Mouse (Mus musculus) small intestine, adult 2 months (tissue): ENCODE results near the gene Tmem132d. TPM values are rescaled to one million over a fixed set of nuclear protein-coding genes. Genes with fewer than 3 reads are reported as not detected.

Source experiments
- H3K27ac ChIP-seq: fragments of 200-500 bp; 2 replicates; pipeline ENCODE4 v1.5.1; 2012; ENCODE audit warnings: low read depth, low read length, control low read depth, inconsistent platforms; ENCODE audit not compliant: insufficient read depth
- H3K27me3 ChIP-seq: fragments of 200-500 bp; 2 replicates; pipeline ENCODE4 v1.6.1; 2012; ENCODE audit warnings: mild to moderate bottlenecking, moderate library complexity, low read length, inconsistent platforms; ENCODE audit not compliant: control insufficient read depth, insufficient read depth
- H3K36me3 ChIP-seq: fragments of 200-500 bp; 2 replicates; pipeline ENCODE4 v1.6.1; 2012; ENCODE audit warnings: mild to moderate bottlenecking, low read length, control low read depth, inconsistent platforms; ENCODE audit not compliant: control insufficient read depth, insufficient read depth
- H3K4me1 ChIP-seq: fragments of 200-500 bp; 2 replicates; pipeline ENCODE4 v1.6.1; 2012; ENCODE audit warnings: low read length, inconsistent platforms, mixed read lengths; ENCODE audit not compliant: control insufficient read depth, insufficient read depth, insufficient read length
- H3K4me3 ChIP-seq: fragments of 200-500 bp; 2 replicates; pipeline ENCODE4 v1.5.1; 2012; ENCODE audit warnings: low read depth, mild to moderate bottlenecking, control low read depth, inconsistent platforms, low read length, moderate library complexity
- CTCF ChIP-seq: fragments of 200-500 bp; IDR thresholded peaks from 2 replicates; pipeline ENCODE4 v1.5.1; 2012; ENCODE audit warnings: low read depth, mild to moderate bottlenecking, control low read depth, inconsistent platforms, low read length, moderate library complexity, mixed read lengths; ENCODE audit not compliant: insufficient replicate concordance, insufficient read length; ENCODE audit errors: extremely low read depth
- POLR2A ChIP-seq: fragments of 200-500 bp; IDR thresholded peaks from 2 replicates; pipeline ENCODE4 v1.6.1; 2012; ENCODE audit warnings: low read depth, mild to moderate bottlenecking, control low read depth, inconsistent platforms, low read length, moderate library complexity
- WGBS: fragments of 180-500 bp; shearing (Covaris S2); methylation state at CpG from one replicate; pipeline ENCODE4 v1.1.7; 2018; 5-methylcytosine and 5-hydroxymethylcytosine counted together
- polyA plus RNA-seq: library from polyadenylated mRNA; depleted of rRNA; stranded (reverse); fragments of >200 nt; gene quantifications from 2 replicates; pipeline ENCODE4 v1.2.3, GENCODE M21; 2012; rRNA removed

Gene Tmem132d
- 0.13 and 0.15 TPM in 2 replicates for polyA plus RNA-seq

DNA sequence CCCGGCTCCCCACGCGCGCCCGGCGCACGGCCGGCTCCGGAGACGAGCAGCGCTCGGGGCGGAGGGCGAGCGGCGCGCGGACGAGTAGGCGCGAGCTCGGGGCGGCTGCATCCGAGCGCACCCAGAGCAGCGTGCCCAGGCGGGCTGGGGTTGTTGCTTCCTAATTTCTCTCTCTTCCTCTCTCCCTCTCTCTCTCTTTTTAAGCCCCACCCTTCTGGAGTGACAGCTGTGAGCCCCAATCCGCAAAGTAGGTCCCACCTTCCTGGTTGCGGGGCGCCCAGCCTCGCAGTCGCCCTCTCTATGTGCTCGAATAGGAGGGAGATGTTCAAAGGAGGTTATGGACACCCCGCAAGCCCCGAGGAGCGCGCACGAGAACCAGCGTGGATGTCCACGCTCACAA is at the start of gene Tmem132d:
Gene Tmem132d, minus strand, starts transcription at position 162 of the 400 bp plus-strand sequence.
- 11% methylated on average over 40 of the region's 40 CpGs for WGBS
- Histone ChIP-seq H3K36me3 (no peaks in the 10 kb centered on the region), H3K4me1 (no peaks in the 10 kb centered on the region), H3K27me3 (no peaks in the 10 kb centered on the region), H3K4me3 (no peak within 1 kb of the TSS), H3K27ac (no peak within 1 kb of the TSS)
- no peak for TF ChIP-seq POLR2A

DNA sequence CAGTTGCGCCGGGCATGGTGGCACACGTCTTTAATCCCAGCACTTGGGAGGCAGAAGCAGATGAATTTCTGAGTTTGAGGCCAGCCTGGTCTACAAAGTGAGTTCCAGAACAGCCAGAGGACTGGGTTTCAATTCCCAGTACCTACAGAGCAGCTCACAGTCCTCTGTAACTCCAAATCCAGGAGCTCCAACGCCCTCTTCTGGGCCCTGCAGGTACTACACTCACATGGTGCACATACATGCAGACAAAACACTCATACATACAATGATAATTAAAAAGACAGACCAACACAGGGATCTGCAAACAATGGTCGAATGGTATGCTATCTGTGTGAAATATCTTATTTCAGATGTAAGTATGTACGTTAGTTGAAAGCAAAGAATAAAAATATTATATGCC is 47.9 kb upstream of the Tmem132d start:
- H3K4me3 ChIP-seq = no peak overlapping the region
- H3K4me1 ChIP-seq = no peaks in the 10 kb centered on the region
- no peaks in the 10 kb centered on the region for H3K36me3 ChIP-seq
- 78% methylated on average over 6 of the region's 6 CpGs for WGBS
- no peak for TF ChIP-seq CTCF
- no peak for TF ChIP-seq POLR2A
- H3K27ac ChIP-seq = no peak overlapping the region
- H3K27me3 ChIP-seq = no peaks in the 10 kb centered on the region

DNA sequence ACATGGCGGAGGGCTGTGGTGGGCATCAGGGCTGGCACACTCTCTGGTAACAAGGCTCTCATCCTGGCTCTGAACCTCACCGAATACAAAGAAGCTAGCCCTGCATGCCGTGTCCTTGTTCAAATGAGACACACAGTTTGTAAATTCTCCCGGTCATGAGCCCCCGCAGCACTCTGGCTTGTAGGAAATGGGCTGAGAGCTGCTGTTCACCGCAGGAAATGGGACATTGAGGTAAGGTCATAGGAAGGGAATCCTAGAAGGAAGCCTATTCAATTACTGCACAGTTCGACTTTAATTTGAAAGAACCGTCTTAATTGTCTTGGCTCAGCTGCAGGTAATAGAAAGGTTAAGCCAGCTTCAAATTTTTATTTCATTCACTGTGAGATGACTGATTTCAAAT is 42.5 kb upstream of the Tmem132d start:
- TF ChIP-seq POLR2A (no peak), CTCF (no peak)
- WGBS = 78% methylated on average over 8 of the region's 8 CpGs
- no peak overlapping the region for H3K27ac ChIP-seq
- H3K4me3 ChIP-seq = no peak overlapping the region
- no peaks in the 10 kb centered on the region for H3K4me1 ChIP-seq
- H3K36me3 ChIP-seq = no peaks in the 10 kb centered on the region
- no peaks in the 10 kb centered on the region for H3K27me3 ChIP-seq

DNA sequence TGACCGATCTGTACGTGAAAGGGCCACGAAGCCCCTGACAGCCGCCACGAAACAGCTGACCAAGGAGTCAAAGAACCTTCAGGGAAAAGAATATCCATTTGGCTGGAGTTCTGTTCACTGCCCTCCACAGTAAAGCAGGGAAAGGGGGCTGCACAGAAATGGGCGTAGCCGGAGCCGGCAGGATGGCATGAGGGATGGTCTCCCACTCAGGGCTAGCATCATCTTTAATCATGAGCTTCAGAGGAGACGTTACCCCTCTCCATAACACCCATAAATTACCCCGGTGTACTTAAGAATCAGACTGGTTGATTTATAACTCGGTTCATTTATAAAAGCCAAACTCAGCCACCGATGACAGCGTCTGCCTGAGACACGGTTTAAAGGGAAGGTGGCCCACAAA is 36.9 kb upstream of the Tmem132d start:
- no peaks in the 10 kb centered on the region for H3K4me1 ChIP-seq
- 60% methylated on average over 14 of the region's 14 CpGs for WGBS
- no peaks in the 10 kb centered on the region for H3K27me3 ChIP-seq
- no peaks in the 10 kb centered on the region for H3K36me3 ChIP-seq
- H3K4me3 ChIP-seq = no peak overlapping the region
- no peak overlapping the region for H3K27ac ChIP-seq
- no peak for TF ChIP-seq CTCF
- no peak for TF ChIP-seq POLR2A

DNA sequence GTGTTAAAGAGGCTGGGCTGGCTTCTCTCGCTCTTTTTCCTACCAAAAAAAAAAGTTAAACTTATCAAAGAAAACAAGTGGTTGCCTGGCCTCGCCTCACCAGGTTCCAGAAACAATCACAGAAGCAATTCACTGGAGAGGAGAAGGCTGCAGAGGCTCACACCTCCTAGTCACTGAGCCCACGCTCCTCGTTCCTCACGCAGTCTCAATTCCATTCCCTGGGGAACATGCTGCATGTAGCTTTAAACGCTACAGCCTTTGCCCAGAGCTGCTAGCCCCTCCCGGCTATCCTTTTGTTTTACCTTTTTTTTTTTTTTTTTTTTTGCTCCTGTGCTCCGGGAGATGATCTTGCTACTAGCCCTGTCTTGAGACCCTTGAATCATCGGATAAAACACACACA is 31.6 kb upstream of the Tmem132d start:
- no peak overlapping the region for H3K4me3 ChIP-seq
- TF ChIP-seq POLR2A (no peak), CTCF (no peak)
- H3K36me3 ChIP-seq = no peaks in the 10 kb centered on the region
- no peak overlapping the region for H3K27ac ChIP-seq
- no peaks in the 10 kb centered on the region for H3K27me3 ChIP-seq
- 11% methylated on average over 9 of the region's 9 CpGs for WGBS
- no peaks in the 10 kb centered on the region for H3K4me1 ChIP-seq

DNA sequence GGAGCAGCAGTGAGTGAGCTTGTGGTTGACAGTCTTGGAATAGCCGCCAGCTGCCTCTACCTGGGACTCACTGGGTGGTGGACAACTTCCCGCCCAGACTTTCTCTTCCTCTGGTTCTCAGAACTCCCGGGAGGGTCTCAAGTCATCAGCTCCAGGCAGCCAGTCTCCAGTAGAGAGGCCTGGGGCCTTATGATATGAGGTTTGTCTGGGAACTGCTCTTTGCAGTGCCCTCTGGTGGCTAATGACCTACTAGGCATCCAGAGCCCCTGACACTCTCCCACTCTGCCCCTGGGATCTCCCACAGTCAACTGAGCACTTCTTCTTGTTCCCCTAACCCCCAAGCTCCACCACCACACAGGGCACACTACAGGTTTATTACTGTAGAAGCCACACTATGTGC is 27.7 kb upstream of the Tmem132d start:
- H3K36me3 ChIP-seq = no peaks in the 10 kb centered on the region
- 29% methylated on average over 3 of the region's 3 CpGs for WGBS
- H3K27ac ChIP-seq = no peak overlapping the region
- no peaks in the 10 kb centered on the region for H3K27me3 ChIP-seq
- no peak overlapping the region for H3K4me3 ChIP-seq
- no peak for TF ChIP-seq POLR2A
- no peak for TF ChIP-seq CTCF
- no peaks in the 10 kb centered on the region for H3K4me1 ChIP-seq

DNA sequence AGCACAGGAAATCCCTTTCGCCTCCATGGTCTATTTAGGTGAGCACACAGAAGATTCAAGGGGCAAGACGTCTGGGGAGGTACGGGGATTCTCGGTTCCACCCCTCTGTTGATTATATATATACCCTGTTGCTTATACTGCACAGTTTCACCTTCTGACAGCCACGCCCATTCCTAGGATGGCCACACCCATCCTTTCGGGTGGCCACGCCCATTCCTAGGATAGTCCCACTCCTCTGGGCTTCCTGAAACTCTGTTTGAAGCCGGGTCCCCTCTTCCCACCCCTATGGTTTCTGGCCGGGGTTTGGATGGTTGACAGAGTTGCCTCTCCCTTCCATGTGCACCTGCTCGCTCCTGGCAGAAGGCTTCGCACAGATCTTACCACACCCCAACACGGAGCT is 22.9 kb upstream of the Tmem132d start:
- no peaks in the 10 kb centered on the region for H3K36me3 ChIP-seq
- no peaks in the 10 kb centered on the region for H3K4me1 ChIP-seq
- WGBS = 65% methylated on average over 12 of the region's 12 CpGs
- no peak overlapping the region for H3K4me3 ChIP-seq
- no peak for TF ChIP-seq CTCF
- TF ChIP-seq POLR2A = no peak
- no peak overlapping the region for H3K27ac ChIP-seq
- no peaks in the 10 kb centered on the region for H3K27me3 ChIP-seq

DNA sequence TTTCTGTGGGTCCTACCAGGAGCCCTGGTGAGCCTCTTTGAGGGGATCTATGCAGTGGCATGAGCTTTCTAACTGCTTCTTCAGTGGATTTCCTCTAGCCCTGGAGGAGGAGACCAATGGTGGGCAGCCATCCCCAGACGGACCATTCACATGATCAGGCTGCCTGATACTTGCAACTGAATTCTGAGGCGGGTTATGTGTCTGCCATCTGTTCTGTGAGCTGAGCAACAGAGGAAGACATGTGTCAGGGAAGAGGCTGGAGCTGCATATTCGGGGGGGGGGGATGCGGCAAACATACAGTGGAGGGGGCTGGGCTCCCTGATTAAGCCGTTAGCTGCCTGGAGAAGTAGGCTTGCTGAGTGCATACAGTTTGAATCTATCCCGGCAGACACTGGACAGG is 19.3 kb upstream of the Tmem132d start:
- H3K27ac ChIP-seq = no peak overlapping the region
- no peaks in the 10 kb centered on the region for H3K36me3 ChIP-seq
- no peaks in the 10 kb centered on the region for H3K4me1 ChIP-seq
- WGBS = 54% methylated on average over 6 of the region's 6 CpGs
- TF ChIP-seq CTCF (no peak), POLR2A (no peak)
- no peaks in the 10 kb centered on the region for H3K27me3 ChIP-seq
- no peak overlapping the region for H3K4me3 ChIP-seq
